Mouse (Mus musculus) limb, embryonic 11.5 days (tissue): ENCODE measurements at regions not wholly inside any gene's neighbourhood (a gene's known extent, or its start where the extent isn't known, plus 50 kb on each side); places are given as distances from the start of the nearest gene placed in this dataset.
"Not testable (repeated sequence)": the region's sequence is repeated elsewhere in the genome, so short reads cannot be mapped to it uniquely, and the experiment has no call there.

Experiments used
- ATAC-seq: fragments of 200-750 bp; cut with Nextera tagmentation; 2 replicates; pipeline ENCODE4 v1.8.0; 2017; ENCODE audit warnings: low read depth; ENCODE audit not compliant: insufficient number of reproducible peaks, low FRiP score, low TSS enrichment
- DNase-seq: peaks from one replicate; pipeline ENCODE4 v3.0.0-alpha.2; 2015; ENCODE audit warnings: low spot score
- H3K27ac ChIP-seq: fragments of 300-500 bp; sonication (generic); replicated peaks from 2 replicates; pipeline ENCODE4 v1.5.1; 2014; ENCODE audit warnings: low read depth, mild to moderate bottlenecking, low read length
- H3K27me3 ChIP-seq: fragments of 300-500 bp; sonication (generic); 2 replicates; pipeline ENCODE4 v1.6.1; 2014; ENCODE audit warnings: mild to moderate bottlenecking, low read length, mixed read lengths; ENCODE audit not compliant: control insufficient read depth, insufficient read depth
- H3K36me3 ChIP-seq: fragments of 300-500 bp; sonication (generic); 2 replicates; pipeline ENCODE4 v1.6.1; 2014; ENCODE audit warnings: mild to moderate bottlenecking, low read length, moderate library complexity, mixed read lengths; ENCODE audit not compliant: control insufficient read depth, insufficient read depth
- H3K4me1 ChIP-seq: fragments of 300-500 bp; sonication (generic); 2 replicates; pipeline ENCODE4 v1.6.1; 2014; ENCODE audit warnings: low read length, mixed read lengths; ENCODE audit not compliant: control insufficient read depth, insufficient read depth
- H3K4me2 ChIP-seq: fragments of 300-500 bp; sonication (generic); 2 replicates; pipeline ENCODE4 v1.6.1; 2014; ENCODE audit warnings: low read depth, mild to moderate bottlenecking, moderate library complexity; ENCODE audit not compliant: severe bottlenecking
- H3K4me3 ChIP-seq: fragments of 300-500 bp; sonication (generic); 2 replicates; pipeline ENCODE4 v1.5.1; 2014; ENCODE audit warnings: low read depth, low read length
- H3K9ac ChIP-seq: fragments of 300-500 bp; sonication (generic); 2 replicates; pipeline ENCODE4 v1.6.1; 2014; ENCODE audit warnings: mild to moderate bottlenecking, low read length
- H3K9me3 ChIP-seq: fragments of 300-500 bp; sonication (generic); 2 replicates; pipeline ENCODE4 v1.6.1; 2016; ENCODE audit warnings: low read length; ENCODE audit not compliant: control insufficient read depth
- WGBS: fragments of 180-500 bp; shearing (Covaris S2); extraction: QIAGEN DNeasy Blood & Tissue Kit; methylation state at CpG from one replicate; pipeline ENCODE4 v1.1.7; 2014; 5-methylcytosine and 5-hydroxymethylcytosine counted together

GRCm38 (mm10) chr10:69036096-69036495, 115.1 kb upstream of the Rhobtb1 start:
- no peak for ATAC-seq
- no peaks in the 10 kb centered on the region for H3K4me1 ChIP-seq
- no peak for DNase-seq
- no peak overlapping the region for H3K4me3 ChIP-seq
- H3K4me2 ChIP-seq = no peak overlapping the region
- H3K27ac ChIP-seq = no peak overlapping the region
- no peaks in the 10 kb centered on the region for H3K27me3 ChIP-seq
- no peaks in the 10 kb centered on the region for H3K36me3 ChIP-seq
- H3K9me3 ChIP-seq = no peaks in the 10 kb centered on the region
- H3K9ac ChIP-seq = no peak overlapping the region
- 88% methylated on average over 2 of the region's 2 CpGs for WGBS

GRCm38 (mm10) chr10:69044171-69044651, 107.0 kb upstream of the Rhobtb1 start:
- peak overlapping the region; percentile 15; the same call in 1 of the 2 replicates for H3K4me2 ChIP-seq
- no peaks in the 10 kb centered on the region for H3K27me3 ChIP-seq
- DNase-seq (peak; percentile 56), ATAC-seq (no peak)
- H3K36me3 ChIP-seq = no peaks in the 10 kb centered on the region
- no peaks in the 10 kb centered on the region for H3K9me3 ChIP-seq
- WGBS = 5% methylated on average over 12 of the region's 12 CpGs
- no peak overlapping the region for H3K4me3 ChIP-seq
- peaks cover 13% of the 10 kb centered on the region for H3K4me1 ChIP-seq
- H3K27ac ChIP-seq = peak overlapping the region; percentile 59; the same call in 1 of the 2 replicates
- H3K9ac ChIP-seq = no peak overlapping the region

GRCm38 (mm10) chr10:69045275-69045674, 106.0 kb upstream of the Rhobtb1 start:
- no peak for DNase-seq
- 67% methylated on average over 14 of the region's 14 CpGs for WGBS
- no peak for ATAC-seq
- H3K27ac ChIP-seq = peak overlapping the region; percentile 30; the same call in 1 of the 2 replicates
- no peak overlapping the region for H3K4me2 ChIP-seq
- H3K4me1 ChIP-seq = peaks cover 13% of the 10 kb centered on the region
- no peaks in the 10 kb centered on the region for H3K27me3 ChIP-seq
- no peak overlapping the region for H3K9ac ChIP-seq
- no peaks in the 10 kb centered on the region for H3K36me3 ChIP-seq
- no peaks in the 10 kb centered on the region for H3K9me3 ChIP-seq
- H3K4me3 ChIP-seq = no peak overlapping the region

- Histone ChIP-seq H3K4me1 (peaks cover 13% of the 10 kb centered on the region), H3K27ac (no peak overlapping the region), H3K4me3 (no peak overlapping the region), H3K4me2 (no peak overlapping the region), H3K9me3 (no peaks in the 10 kb centered on the region), H3K36me3 (no peaks in the 10 kb centered on the region), H3K9ac (no peak overlapping the region), H3K27me3 (no peaks in the 10 kb centered on the region)
- ATAC-seq (no peak), DNase-seq (peak; percentile 33)
- 18% methylated on average over 10 of the region's 10 CpGs for WGBS
These were observed 105.2 kb upstream of the Rhobtb1 start for GRCm38 (mm10) chr10:69046008-69046555.

GRCm38 (mm10) chr10:69078008-69078407, 73.2 kb upstream of the Rhobtb1 start:
- H3K9ac ChIP-seq = no peak overlapping the region
- H3K27ac ChIP-seq = no peak overlapping the region
- ATAC-seq (no peak), DNase-seq (no peak)
- no peaks in the 10 kb centered on the region for H3K27me3 ChIP-seq
- 71% methylated on average over 11 of the region's 11 CpGs for WGBS
- H3K4me1 ChIP-seq = no peaks in the 10 kb centered on the region
- no peak overlapping the region for H3K4me3 ChIP-seq
- no peaks in the 10 kb centered on the region for H3K9me3 ChIP-seq
- no peaks in the 10 kb centered on the region for H3K36me3 ChIP-seq
- no peak overlapping the region for H3K4me2 ChIP-seq

- Histone ChIP-seq H3K27ac (no peak overlapping the region), H3K9ac (no peak overlapping the region), H3K4me1 (no peaks in the 10 kb centered on the region)
These were observed 65.0 kb upstream of the Rhobtb1 start for GRCm38 (mm10) chr10:69086184-69086583.

GRCm38 (mm10) chr10:69091872-69092271, 59.4 kb upstream of the Rhobtb1 start:
- Histone ChIP-seq H3K4me3 (no peak overlapping the region), H3K9me3 (no peaks in the 10 kb centered on the region), H3K9ac (no peak overlapping the region), H3K36me3 (no peaks in the 10 kb centered on the region), H3K4me1 (no peaks in the 10 kb centered on the region), H3K4me2 (no peak overlapping the region), H3K27ac (no peak overlapping the region), H3K27me3 (no peaks in the 10 kb centered on the region)
- WGBS = 69% methylated on average over 3 of the region's 3 CpGs
- ATAC-seq = no peak
- no peak for DNase-seq

More at GRCm38 (mm10) chr10:69086184-69086583, 65.0 kb upstream of the Rhobtb1 start:
- Histone ChIP-seq H3K36me3 (no peaks in the 10 kb centered on the region), H3K4me2 (no peak overlapping the region), H3K4me3 (no peak overlapping the region), H3K9me3 (no peaks in the 10 kb centered on the region), H3K27me3 (no peaks in the 10 kb centered on the region)
- DNase-seq (no peak), ATAC-seq (no peak)
- 88% methylated on average over 1 of the region's 1 CpGs for WGBS

GRCm38 (mm10) chr10:69100021-69100420, 51.2 kb upstream of the Rhobtb1 start:
- H3K4me3 ChIP-seq = no peak overlapping the region
- no peak overlapping the region for H3K9ac ChIP-seq
- no peaks in the 10 kb centered on the region for H3K36me3 ChIP-seq
- no peak overlapping the region for H3K27ac ChIP-seq
- DNase-seq (no peak), ATAC-seq (no peak)
- H3K4me1 ChIP-seq = no peaks in the 10 kb centered on the region
- H3K4me2 ChIP-seq = no peak overlapping the region
- no peaks in the 10 kb centered on the region for H3K27me3 ChIP-seq
- 93% methylated on average over 3 of the region's 3 CpGs for WGBS
- H3K9me3 ChIP-seq = 0 out of 2 replicates have a peak, but pooled peaks cover 3% of the 10 kb centered on the region

- H3K4me3 ChIP-seq, H3K4me1 ChIP-seq, H3K27ac ChIP-seq, H3K9me3 ChIP-seq, H3K4me2 ChIP-seq, DNase-seq, ATAC-seq, H3K36me3 ChIP-seq, H3K9ac ChIP-seq, H3K27me3 ChIP-seq: not testable (repeated sequence)
- WGBS = 91% methylated on average over 16 of the region's 16 CpGs
These were observed 50.5 kb upstream of the Rhobtb1 start for GRCm38 (mm10) chr10:69100742-69101141.
